Mouse (Mus musculus) embryonic fibroblast, embryonic 13.5 days (primary cell): ENCODE results near the gene Dus2. TPM values are rescaled to one million over a fixed set of nuclear protein-coding genes. Genes with fewer than 3 reads are reported as not detected.
A peak's percentile ranks its signal among the peaks of the same experiment; 100 is the strongest.

Source experiments
- H3K27ac ChIP-seq: 2 replicates; pipeline ENCODE4 v1.5.1; 2012; ENCODE audit warnings: low read length, control low read depth, inconsistent platforms; ENCODE audit not compliant: insufficient read depth
- H3K4me1 ChIP-seq: 2 replicates; pipeline ENCODE4 v1.6.1; 2011; ENCODE audit warnings: low read length; ENCODE audit not compliant: control insufficient read depth, insufficient read depth
- H3K4me3 ChIP-seq: 2 replicates; pipeline ENCODE4 v1.5.1; 2011; ENCODE audit warnings: mild to moderate bottlenecking, control low read depth, low read length; ENCODE audit not compliant: insufficient read depth
- CTCF ChIP-seq: IDR thresholded peaks from 2 replicates; pipeline ENCODE4 v1.5.1; 2011; ENCODE audit warnings: mild to moderate bottlenecking, control low read depth, low read length, moderate library complexity, borderline replicate concordance; ENCODE audit not compliant: insufficient read depth
- POLR2A ChIP-seq: IDR thresholded peaks from 2 replicates; pipeline ENCODE4 v1.6.1; 2011; ENCODE audit warnings: low read depth, mild to moderate bottlenecking, control low read depth, low read length, moderate library complexity
- polyA plus RNA-seq: library from polyadenylated mRNA; stranded (reverse); fragments of >200 nt; gene quantifications from 2 replicates; pipeline ENCODE4 v1.2.4, GENCODE M21; 2011; ENCODE audit warnings: low read depth; ENCODE audit not compliant: missing spikeins, insufficient read length

The Dus2 gene
- polyA plus RNA-seq, 1 experiment, result 17.4 TPM

- Histone ChIP-seq H3K4me1 (0 out of 2 replicates have a peak, but pooled peaks cover 3% of the 10 kb centered on the region), H3K27ac (no peak overlapping the region), H3K4me3 (no peak overlapping the region)
- no peak for TF ChIP-seq CTCF
- no peak for TF ChIP-seq POLR2A
Observed at GRCm38 (mm10) chr8:106056455-106056982, 65.4 kb downstream of the Dus2 start.

- peaks cover 3% of the 10 kb centered on the region; the same call in 1 of the 2 replicates for H3K4me1 ChIP-seq
- H3K27ac ChIP-seq, result peak within 1 kb of the TSS; percentile 96
- H3K4me3 ChIP-seq, result peak within 1 kb of the TSS; percentile 82
- TF ChIP-seq CTCF (no peak), POLR2A (peak; percentile 73)
Observed at GRCm38 (mm10) chr8:106058731-106059612, 67.8 kb downstream of the Dus2 start, which contains the start of gene Nfatc3. Nfatc3 (plus strand) TSS chr8:106058840.

- peaks cover 3% of the 10 kb centered on the region; the same call in 1 of the 2 replicates for H3K4me1 ChIP-seq
- TF ChIP-seq CTCF, result no peak
- TF ChIP-seq POLR2A, result peak; percentile 32
- peak overlapping the region; percentile 83 for H3K27ac ChIP-seq
- H3K4me3 ChIP-seq, result peak overlapping the region; percentile 82
Observed at GRCm38 (mm10) chr8:106059613-106060371, 68.7 kb downstream of the Dus2 start.

- TF ChIP-seq CTCF, result no peak
- TF ChIP-seq POLR2A, result no peak
- Histone ChIP-seq H3K4me3 (peak overlapping the region; percentile 82), H3K4me1 (peaks cover 3% of the 10 kb centered on the region; the same call in 1 of the 2 replicates), H3K27ac (peak overlapping the region; percentile 83; the same call in 1 of the 2 replicates)
Observed at GRCm38 (mm10) chr8:106060521-106060920, 69.4 kb downstream of the Dus2 start.

- H3K4me3 ChIP-seq, result no peak overlapping the region
- no peak overlapping the region for H3K27ac ChIP-seq
- TF ChIP-seq CTCF, result no peak
- TF ChIP-seq POLR2A, result no peak
- H3K4me1 ChIP-seq, result peaks cover 3% of the 10 kb centered on the region; the same call in 1 of the 2 replicates
Observed at GRCm38 (mm10) chr8:106061686-106062085, 70.5 kb downstream of the Dus2 start.

GRCm38 (mm10) chr8:106063046-106063445, 71.9 kb downstream of the Dus2 start:
- no peak for TF ChIP-seq CTCF
- no peak for TF ChIP-seq POLR2A

GRCm38 (mm10) chr8:106066721-106067120, 75.6 kb downstream of the Dus2 start:
- H3K4me3 ChIP-seq, result no peak overlapping the region
- H3K4me1 ChIP-seq, result no peaks in the 10 kb centered on the region; the same call in 1 of the 2 replicates
- TF ChIP-seq CTCF (no peak), POLR2A (no peak)
- H3K27ac ChIP-seq, result no peak overlapping the region

More at GRCm38 (mm10) chr8:106063046-106063445, 71.9 kb downstream of the Dus2 start:
- Histone ChIP-seq H3K4me3 (no peak overlapping the region), H3K27ac (no peak overlapping the region), H3K4me1 (peaks cover 3% of the 10 kb centered on the region; the same call in 1 of the 2 replicates)

GRCm38 (mm10) chr8:106069565-106069964, 78.4 kb downstream of the Dus2 start:
- TF ChIP-seq POLR2A, result no peak
- no peak for TF ChIP-seq CTCF
- H3K4me1 ChIP-seq, result no peaks in the 10 kb centered on the region
- H3K4me3 ChIP-seq, result no peak overlapping the region

GRCm38 (mm10) chr8:106072113-106072512, 81.0 kb downstream of the Dus2 start:
- Histone ChIP-seq H3K27ac (no peak overlapping the region), H3K4me3 (no peak overlapping the region), H3K4me1 (0 out of 2 replicates have a peak, but pooled peaks cover 4% of the 10 kb centered on the region)
- no peak for TF ChIP-seq CTCF
- TF ChIP-seq POLR2A, result no peak

More at GRCm38 (mm10) chr8:106069565-106069964, 78.4 kb downstream of the Dus2 start:
- H3K27ac ChIP-seq, result peak overlapping the region; percentile 87
